In genomic region chr6:142519110-142519509, GRCm38 (mm10) we compare ENCODE assay signal across 8 mouse cellular contexts. TPM values are rescaled to one million over a fixed set of nuclear protein-coding genes. Genes with fewer than 3 reads are reported as not detected.
A peak's percentile ranks its signal among the peaks of the same experiment; 100 is the strongest.
DNase-seq lines count a peak whose midpoint lies in the region; ATAC-seq and TF ChIP-seq lines count a peak whose summit lies in the region.
"Had no signal": no experiment of that assay in that cellular context is flagged by ENCODE, and none has a peak within 500 bp of the region (broad histone marks: within the 10 kb centered on the region; RNA-seq: fewer than 3 reads in every experiment).

No protein-coding gene starts in this region.

- no peaks in the 10 kb centered on the region for H3K4me1 ChIP-seq in lung, embryonic 14.5 days (ENCODE audit: insufficient read depth)
- no peaks in the 10 kb centered on the region for H3K4me1 ChIP-seq in forebrain, postnatal 0 days (ENCODE audit: insufficient read depth)
- no peaks in the 10 kb centered on the region for H3K4me1 ChIP-seq in lung, embryonic 16.5 days (replicated peaks; ENCODE audit: control insufficient read depth, insufficient read depth, low read length)
- H3K4me1 ChIP-seq: heart, embryonic 15.5 days had no signal

- 12% methylated on average over 6 of the region's 6 CpGs for WGBS in lung, embryonic 14.5 days
- 11% methylated on average over 6 of the region's 6 CpGs for WGBS in forebrain, postnatal 0 days
- WGBS in lung, embryonic 16.5 days = 3% methylated on average over 6 of the region's 6 CpGs

- H3K27me3 ChIP-seq in lung, embryonic 14.5 days (ENCODE audit: insufficient read depth, low read length) = no peaks in the 10 kb centered on the region
- no peaks in the 10 kb centered on the region for H3K27me3 ChIP-seq in forebrain, postnatal 0 days (ENCODE audit: insufficient read depth, low read length)
- H3K27me3 ChIP-seq in lung, embryonic 16.5 days (ENCODE audit: control insufficient read depth, insufficient read depth, low read depth, low read length) = no peaks in the 10 kb centered on the region

- peak; percentile 75 for TF ChIP-seq CTCF in lung, embryonic 14.5 days (IDR thresholded peaks at IDR 0.05; ENCODE audit: low read depth)
- TF ChIP-seq CTCF in forebrain, postnatal 0 days (IDR thresholded peaks at IDR 0.05; ENCODE audit: low read depth) = peak; percentile 78

- ATAC-seq in lung, embryonic 14.5 days (ENCODE audit: insufficient read depth) = peak; percentile 73
- ATAC-seq in forebrain, postnatal 0 days = peak; percentile 70
- ATAC-seq in lung, embryonic 16.5 days (ENCODE audit: low read depth) = 0 out of 2 replicates have a peak, but pooled peaks have one; percentile 33

- no peaks in the 10 kb centered on the region for H3K36me3 ChIP-seq in lung, embryonic 14.5 days (ENCODE audit: insufficient read depth)
- no peaks in the 10 kb centered on the region for H3K36me3 ChIP-seq in forebrain, postnatal 0 days (ENCODE audit: insufficient read depth)
- H3K36me3 ChIP-seq in lung, embryonic 16.5 days (ENCODE audit: control insufficient read depth, insufficient read depth, low read length) = no peaks in the 10 kb centered on the region
- H3K36me3 ChIP-seq: heart, embryonic 15.5 days had no signal

- H3K9ac ChIP-seq in lung, embryonic 14.5 days = no peak overlapping the region
- H3K9ac ChIP-seq in forebrain, postnatal 0 days = no peak overlapping the region
- H3K9ac ChIP-seq in lung, embryonic 16.5 days (ENCODE audit: low read length) = no peak overlapping the region
- H3K9ac ChIP-seq: heart, embryonic 15.5 days had no signal

- H3K27ac ChIP-seq in lung, embryonic 14.5 days (ENCODE audit: low read depth) = no peak overlapping the region
- H3K27ac ChIP-seq in forebrain, postnatal 0 days (ENCODE audit: low read depth, low read length) = no peak overlapping the region
- H3K27ac ChIP-seq in lung, embryonic 16.5 days (ENCODE audit: low read length) = no peak overlapping the region
- H3K27ac ChIP-seq: heart, embryonic 15.5 days had no signal

- H3K4me3 ChIP-seq in lung, embryonic 14.5 days (ENCODE audit: low read depth, low read length) = no peak overlapping the region
- H3K4me3 ChIP-seq in forebrain, postnatal 0 days (ENCODE audit: low read depth, low read length) = no peak overlapping the region
- no peak overlapping the region for H3K4me3 ChIP-seq in lung, embryonic 16.5 days (ENCODE audit: low read length)
- H3K4me3 ChIP-seq: heart, embryonic 15.5 days had no signal

- H3K9me3 ChIP-seq in lung, embryonic 14.5 days (ENCODE audit: low read depth, low read length) = no peaks in the 10 kb centered on the region
- no peaks in the 10 kb centered on the region for H3K9me3 ChIP-seq in forebrain, postnatal 0 days (ENCODE audit: low read length)
- no peaks in the 10 kb centered on the region for H3K9me3 ChIP-seq in lung, embryonic 16.5 days (ENCODE audit: control insufficient read depth, low read length)
- H3K9me3 ChIP-seq: heart, embryonic 15.5 days had no signal

- DNase-seq in lung, embryonic 14.5 days = peak; percentile 86
- no peak for DNase-seq in lung, postnatal 36 days
- DNase-seq in brain, adult 2 months (ENCODE audit: low read depth, low spot score) = peak; percentile 61
- peak; percentile 77 for DNase-seq in forebrain, postnatal 0 days
- DNase-seq in skeletal muscle tissue, adult 2 months (ENCODE audit: low read depth, low spot score) = peak; percentile 17
- no peak for DNase-seq in urinary bladder, postnatal 14 days (ENCODE audit: low spot score)

- H3K4me2 ChIP-seq in lung, embryonic 14.5 days = no peak overlapping the region
- H3K4me2 ChIP-seq in forebrain, postnatal 0 days (ENCODE audit: low read depth) = no peak overlapping the region
- H3K4me2 ChIP-seq in lung, embryonic 16.5 days (ENCODE audit: low read depth, low read length) = no peak overlapping the region
- H3K4me2 ChIP-seq: heart, embryonic 15.5 days had no signal

RNA-seq across cellular contexts. Expression of gene Ldhb, which starts 11.4 kb away (rescaled TPM):
- polyA plus RNA-seq in lung, embryonic 14.5 days (2014; fragmentation: Nextera tagmentation; extraction: Ambion mirVana) = 215 and 230 TPM in 2 replicates
- 158 and 164 TPM in 2 replicates for total RNA-seq in forebrain, postnatal 0 days (2014; rRNA removed)
- 426 and 454 TPM in 2 replicates for polyA plus RNA-seq in forebrain, postnatal 0 days (2015; fragmentation: Nextera tagmentation; extraction: Ambion mirVana)
- 226 and 231 TPM in 2 replicates for polyA plus RNA-seq in lung, embryonic 16.5 days (2015; fragmentation: Nextera tagmentation; extraction: Ambion mirVana)

RNA-seq across cellular contexts. Expression of gene Gys2, which starts 46.2 kb away (rescaled TPM):
- polyA plus RNA-seq in lung, embryonic 14.5 days (2014; fragmentation: Nextera tagmentation; extraction: Ambion mirVana) = not detected in 2 replicates
- not detected in 2 replicates for total RNA-seq in forebrain, postnatal 0 days (2014; rRNA removed)
- polyA plus RNA-seq in forebrain, postnatal 0 days (2015; fragmentation: Nextera tagmentation; extraction: Ambion mirVana) = 0.23 TPM in 1 of 2 replicates, not detected in the other
- 0.91 TPM in 1 of 2 replicates, not detected in the other for polyA plus RNA-seq in lung, embryonic 16.5 days (2015; fragmentation: Nextera tagmentation; extraction: Ambion mirVana)
- polyA plus RNA-seq: heart, embryonic 15.5 days had no signal

RNA-seq across cellular contexts. Expression of gene Kcnj8, which starts 52.3 kb away (rescaled TPM):
- polyA plus RNA-seq in lung, embryonic 14.5 days (2014; fragmentation: Nextera tagmentation; extraction: Ambion mirVana) = 13.6 and 16.3 TPM in 2 replicates
- total RNA-seq in forebrain, postnatal 0 days (2014; rRNA removed) = 8.8 and 10.0 TPM in 2 replicates
- 8.2 and 8.9 TPM in 2 replicates for polyA plus RNA-seq in forebrain, postnatal 0 days (2015; fragmentation: Nextera tagmentation; extraction: Ambion mirVana)
- 17.8 and 18.8 TPM in 2 replicates for polyA plus RNA-seq in lung, embryonic 16.5 days (2015; fragmentation: Nextera tagmentation; extraction: Ambion mirVana)

Comparison
In these comparisons a context has a peak if more than half of its experiments do, and no peak if none do; other contexts are left out.
1. DNase-seq: peak in lung, embryonic 14.5 days (single experiment), brain, adult 2 months (single experiment), forebrain, postnatal 0 days (single experiment) and skeletal muscle tissue, adult 2 months (single experiment); none in lung, postnatal 36 days (single experiment) and urinary bladder, postnatal 14 days (single experiment).
2. Peak in every context shown above with its lines, with median percentiles within 50 percentile points of each other: ATAC-seq.